Mouse (Mus musculus): ENCODE measurements around the gene Nrl. TPM values are rescaled to one million over a fixed set of nuclear protein-coding genes. Genes with fewer than 3 reads are reported as not detected.

Nrl gene
- total and polyA plus RNA-seq, 3 experiments, result 0.13 to 0.86 TPM; not detected in 1

GRCm38 (mm10) chr14:55469821-55470220, 55.0 kb downstream of the Nrl start:
- H3K36me3 ChIP-seq (replicated peaks in 1 of 2; ENCODE audit: control insufficient read depth in 1 of 2, insufficient read depth in 1 of 2, low read length in 1 of 2), result no peaks in the 10 kb centered on the region
- peaks cover 0 to 13% of the 10 kb centered on the region in 2 experiments; a peak in 2 of 4 replicates for H3K4me1 ChIP-seq (ENCODE audit: control insufficient read depth in 1 of 2, insufficient read depth in 2 of 2)
- TF ChIP-seq SIN3A (IDR thresholded peaks at IDR 0.05; ENCODE audit: low read length) (no peak), UBTF (IDR thresholded peaks at IDR 0.05; ENCODE audit: low read depth, low read length) (no peak), ZMIZ1 (IDR thresholded peaks at IDR 0.05; ENCODE audit: low read depth, low read length) (no peak)
- no peak overlapping the region for H3K4me2 ChIP-seq (ENCODE audit: insufficient read depth, low read depth, poor library complexity, severe bottlenecking)
- in situ Hi-C loops (cut with MboI; ENCODE audit: low pct_ligation_motif_present, low pct_unique_long_range_greater_than_20kb, low sequenced_read_pairs) (no loop called here), dilution Hi-C loops (cut with MboI; ENCODE audit: extremely low pct_ligation_motif_present, extremely low pct_unique_long_range_greater_than_20kb, low sequenced_read_pairs) (no loop called here)
- no peak overlapping the region for H3K9ac ChIP-seq (ENCODE audit: insufficient read depth, low read depth)
- no peak overlapping the region for H3K4me3 ChIP-seq (replicated peaks in 1 of 3; ENCODE audit: low read depth in 2 of 3, low read length in 2 of 3, poor library complexity in 1 of 3)
- no peaks in the 10 kb centered on the region for H3K9me3 ChIP-seq (replicated peaks; ENCODE audit: low read length)
- H3K79me2 ChIP-seq (replicated peaks; ENCODE audit: control insufficient read depth, extremely low read depth, insufficient read depth, poor library complexity, severe bottlenecking), result no peaks in the 10 kb centered on the region
- no peak for DNase-seq (ENCODE audit: extremely low read depth)
- peaks cover 25% of the 10 kb centered on the region for H3K27me3 ChIP-seq (replicated peaks)
- no peak overlapping the region for H3K27ac ChIP-seq (ENCODE audit: insufficient read depth, low read depth)

GRCm38 (mm10) chr14:55469041-55469440, 55.7 kb downstream of the Nrl start:
- in situ Hi-C loops (cut with MboI; ENCODE audit: low pct_ligation_motif_present, low pct_unique_long_range_greater_than_20kb, low sequenced_read_pairs), result no loop called here
- no peaks in the 10 kb centered on the region for H3K9me3 ChIP-seq (replicated peaks; ENCODE audit: low read length)
- H3K4me1 ChIP-seq (ENCODE audit: control insufficient read depth in 1 of 2, insufficient read depth in 2 of 2), result peaks cover 0 to 13% of the 10 kb centered on the region in 2 experiments; a peak in 2 of 4 replicates
- TF ChIP-seq TBP (conservative IDR thresholded peaks at IDR 0.05; ENCODE audit: low read depth, low read length), result no peak
- no peak for TF ChIP-seq NELFE (IDR thresholded peaks at IDR 0.05; ENCODE audit: low read depth, low read length)
- no peak for TF ChIP-seq ZKSCAN1 (IDR thresholded peaks at IDR 0.05; ENCODE audit: borderline replicate concordance, low read depth, low read length)
- TF ChIP-seq MXI1 (IDR thresholded peaks at IDR 0.05; ENCODE audit: low read depth, low read length), result no peak
- H3K9ac ChIP-seq (ENCODE audit: insufficient read depth, low read depth), result no peak overlapping the region
- dilution Hi-C loops (cut with MboI; ENCODE audit: extremely low pct_ligation_motif_present, extremely low pct_unique_long_range_greater_than_20kb, low sequenced_read_pairs), result no loop called here
- no peaks in the 10 kb centered on the region for H3K36me3 ChIP-seq (replicated peaks in 1 of 2; ENCODE audit: control insufficient read depth in 1 of 2, insufficient read depth in 1 of 2, low read length in 1 of 2)
- H3K27me3 ChIP-seq (replicated peaks), result peaks cover 27% of the 10 kb centered on the region
- no peak overlapping the region for H3K27ac ChIP-seq (ENCODE audit: insufficient read depth, low read depth)
- H3K4me2 ChIP-seq (ENCODE audit: insufficient read depth, low read depth, poor library complexity, severe bottlenecking), result no peak overlapping the region
- H3K4me3 ChIP-seq (replicated peaks in 1 of 3; ENCODE audit: low read depth in 2 of 3, low read length in 2 of 3, poor library complexity in 1 of 3), result no peak overlapping the region
- DNase-seq (ENCODE audit: extremely low read depth), result no peak
- H3K79me2 ChIP-seq (replicated peaks; ENCODE audit: control insufficient read depth, extremely low read depth, insufficient read depth, poor library complexity, severe bottlenecking), result no peaks in the 10 kb centered on the region

Other genes with a start within 250 kb of the Nrl start
Only the 20 nearest of the 28 such genes appear.
- 37.3 and 40.3 TPM in 2 replicates for gene Dhrs4, start 46.2 kb downstream of the Nrl start, total RNA-seq (2012; rRNA removed)
- gene Dhrs4, start 46.2 kb downstream of the Nrl start, total RNA-seq (2014; rRNA removed), result 24.7 and 27.9 TPM in 2 replicates
- gene Dhrs4, start 46.2 kb downstream of the Nrl start, polyA plus RNA-seq (2012; ENCODE audit: insufficient read length, low read depth), result 60.2 and 77.6 TPM in 2 replicates
- 1.3 and 2.3 TPM in 2 replicates for gene Carmil3, start 34.3 kb downstream of the Nrl start, total RNA-seq (2012; rRNA removed)
- 1.00 and 1.9 TPM in 2 replicates for gene Carmil3, start 34.3 kb downstream of the Nrl start, total RNA-seq (2014; rRNA removed)
- 5.2 and 6.0 TPM in 2 replicates for gene Carmil3, start 34.3 kb downstream of the Nrl start, polyA plus RNA-seq (2012; ENCODE audit: insufficient read length, low read depth)
- gene Cpne6, start 14.5 kb downstream of the Nrl start, total RNA-seq (2012; rRNA removed), result not detected in 2 replicates
- not detected in 2 replicates for gene Cpne6, start 14.5 kb downstream of the Nrl start, total RNA-seq (2014; rRNA removed)
- not detected in 2 replicates for gene Cpne6, start 14.5 kb downstream of the Nrl start, polyA plus RNA-seq (2012; ENCODE audit: insufficient read length, low read depth)
- gene Pck2, start 15.3 kb upstream of the Nrl start, total RNA-seq (2012; rRNA removed), result 105 and 286 TPM in 2 replicates
- 113 and 120 TPM in 2 replicates for gene Pck2, start 15.3 kb upstream of the Nrl start, total RNA-seq (2014; rRNA removed)
- gene Pck2, start 15.3 kb upstream of the Nrl start, polyA plus RNA-seq (2012; ENCODE audit: insufficient read length, low read depth), result 144 and 149 TPM in 2 replicates
- 36.1 and 39.1 TPM in 2 replicates for gene Dcaf11, start 35.0 kb upstream of the Nrl start, total RNA-seq (2012; rRNA removed)
- 29.3 and 30.2 TPM in 2 replicates for gene Dcaf11, start 35.0 kb upstream of the Nrl start, total RNA-seq (2014; rRNA removed)
- 29.6 and 32.6 TPM in 2 replicates for gene Dcaf11, start 35.0 kb upstream of the Nrl start, polyA plus RNA-seq (2012; ENCODE audit: insufficient read length, low read depth)
- gene A730061H03Rik, start 35.4 kb upstream of the Nrl start, total RNA-seq (2012; rRNA removed), result 0.34 and 0.63 TPM in 2 replicates
- not detected in 2 replicates for gene A730061H03Rik, start 35.4 kb upstream of the Nrl start, total RNA-seq (2014; rRNA removed)
- gene A730061H03Rik, start 35.4 kb upstream of the Nrl start, polyA plus RNA-seq (2012; ENCODE audit: insufficient read length, low read depth), result 0.93 and 1.4 TPM in 2 replicates
- gene Fitm1, start 50.6 kb upstream of the Nrl start, total RNA-seq (2012; rRNA removed), result not detected in 2 replicates
- not detected in 2 replicates for gene Fitm1, start 50.6 kb upstream of the Nrl start, total RNA-seq (2014; rRNA removed)
- not detected in 2 replicates for gene Fitm1, start 50.6 kb upstream of the Nrl start, polyA plus RNA-seq (2012; ENCODE audit: insufficient read length, low read depth)
- gene Psme1, start 53.1 kb upstream of the Nrl start, total RNA-seq (2012; rRNA removed), result 292 and 335 TPM in 2 replicates
- gene Psme1, start 53.1 kb upstream of the Nrl start, total RNA-seq (2014; rRNA removed), result 338 and 377 TPM in 2 replicates
- gene Psme1, start 53.1 kb upstream of the Nrl start, polyA plus RNA-seq (2012; ENCODE audit: insufficient read length, low read depth), result 638 and 740 TPM in 2 replicates
- 9.6 and 10.4 TPM in 2 replicates for gene Emc9, start 60.3 kb upstream of the Nrl start, total RNA-seq (2012; rRNA removed)
- 1.6 and 1.7 TPM in 2 replicates for gene Emc9, start 60.3 kb upstream of the Nrl start, total RNA-seq (2014; rRNA removed)
- gene Emc9, start 60.3 kb upstream of the Nrl start, polyA plus RNA-seq (2012; ENCODE audit: insufficient read length, low read depth), result 3.7 and 4.2 TPM in 2 replicates
- gene Psme2, start 66.1 kb upstream of the Nrl start, total RNA-seq (2012; rRNA removed), result 634 and 684 TPM in 2 replicates
- 467 and 546 TPM in 2 replicates for gene Psme2, start 66.1 kb upstream of the Nrl start, total RNA-seq (2014; rRNA removed)
- 650 and 757 TPM in 2 replicates for gene Psme2, start 66.1 kb upstream of the Nrl start, polyA plus RNA-seq (2012; ENCODE audit: insufficient read length, low read depth)
- gene Rnf31, start 66.7 kb upstream of the Nrl start, total RNA-seq (2012; rRNA removed), result 14.8 and 15.9 TPM in 2 replicates
- 3.2 and 3.8 TPM in 2 replicates for gene Rnf31, start 66.7 kb upstream of the Nrl start, total RNA-seq (2014; rRNA removed)
- gene Rnf31, start 66.7 kb upstream of the Nrl start, polyA plus RNA-seq (2012; ENCODE audit: insufficient read length, low read depth), result 18.2 and 22.6 TPM in 2 replicates
- 9.2 and 10.1 TPM in 2 replicates for gene Irf9, start 78.6 kb upstream of the Nrl start, total RNA-seq (2012; rRNA removed)
- gene Irf9, start 78.6 kb upstream of the Nrl start, total RNA-seq (2014; rRNA removed), result 9.6 and 11.2 TPM in 2 replicates
- gene Irf9, start 78.6 kb upstream of the Nrl start, polyA plus RNA-seq (2012; ENCODE audit: insufficient read length, low read depth), result 12.4 and 12.8 TPM in 2 replicates
- gene Rec8, start 93.1 kb upstream of the Nrl start, total RNA-seq (2012; rRNA removed), result not detected in 2 replicates
- not detected in 2 replicates for gene Rec8, start 93.1 kb upstream of the Nrl start, total RNA-seq (2014; rRNA removed)
- not detected in 2 replicates for gene Rec8, start 93.1 kb upstream of the Nrl start, polyA plus RNA-seq (2012; ENCODE audit: insufficient read length, low read depth)
- 84.8 and 95.0 TPM in 2 replicates for gene Ipo4, start 111.0 kb upstream of the Nrl start, total RNA-seq (2012; rRNA removed)
- 47.5 TPM in 2 replicates for gene Ipo4, start 111.0 kb upstream of the Nrl start, total RNA-seq (2014; rRNA removed)
- 164 and 175 TPM in 2 replicates for gene Ipo4, start 111.0 kb upstream of the Nrl start, polyA plus RNA-seq (2012; ENCODE audit: insufficient read length, low read depth)
- 0.17 TPM in 1 of 2 replicates, not detected in the other for gene Gm49378, start 112.9 kb upstream of the Nrl start, total RNA-seq (2012; rRNA removed)
- gene Gm49378, start 112.9 kb upstream of the Nrl start, total RNA-seq (2014; rRNA removed), result 9.1 and 11.7 TPM in 2 replicates
- 8.7 TPM in 1 of 2 replicates, not detected in the other for gene Gm49378, start 112.9 kb upstream of the Nrl start, polyA plus RNA-seq (2012; ENCODE audit: insufficient read length, low read depth)
- gene Tm9sf1, start 118.8 kb upstream of the Nrl start, total RNA-seq (2012; rRNA removed), result 51.3 and 57.8 TPM in 2 replicates
- gene Tm9sf1, start 118.8 kb upstream of the Nrl start, total RNA-seq (2014; rRNA removed), result 36.1 and 39.5 TPM in 2 replicates
- 58.0 and 65.3 TPM in 2 replicates for gene Tm9sf1, start 118.8 kb upstream of the Nrl start, polyA plus RNA-seq (2012; ENCODE audit: insufficient read length, low read depth)
- 0.29 and 0.30 TPM in 2 replicates for gene Tssk4, start 125.2 kb upstream of the Nrl start, total RNA-seq (2012; rRNA removed)
- 0.14 TPM in 1 of 2 replicates, not detected in the other for gene Tssk4, start 125.2 kb upstream of the Nrl start, total RNA-seq (2014; rRNA removed)
- 0.26 and 0.31 TPM in 2 replicates for gene Tssk4, start 125.2 kb upstream of the Nrl start, polyA plus RNA-seq (2012; ENCODE audit: insufficient read length, low read depth)
- gene Mdp1, start 135.5 kb upstream of the Nrl start, total RNA-seq (2012; rRNA removed), result 25.1 and 25.6 TPM in 2 replicates
- gene Mdp1, start 135.5 kb upstream of the Nrl start, total RNA-seq (2014; rRNA removed), result 30.9 and 39.0 TPM in 2 replicates
- 23.4 and 26.0 TPM in 2 replicates for gene Mdp1, start 135.5 kb upstream of the Nrl start, polyA plus RNA-seq (2012; ENCODE audit: insufficient read length, low read depth)
- gene Gmpr2, start 147.0 kb upstream of the Nrl start, total RNA-seq (2012; rRNA removed), result 34.3 and 37.3 TPM in 2 replicates
- gene Gmpr2, start 147.0 kb upstream of the Nrl start, total RNA-seq (2014; rRNA removed), result 51.3 and 54.9 TPM in 2 replicates
- gene Gmpr2, start 147.0 kb upstream of the Nrl start, polyA plus RNA-seq (2012; ENCODE audit: insufficient read length, low read depth), result 34.7 and 44.3 TPM in 2 replicates
- 378 and 515 TPM in 2 replicates for gene Nedd8, start 147.1 kb upstream of the Nrl start, total RNA-seq (2012; rRNA removed)
- 272 and 276 TPM in 2 replicates for gene Nedd8, start 147.1 kb upstream of the Nrl start, total RNA-seq (2014; rRNA removed)
- gene Nedd8, start 147.1 kb upstream of the Nrl start, polyA plus RNA-seq (2012; ENCODE audit: insufficient read length, low read depth), result 513 and 653 TPM in 2 replicates